Mouse (Mus musculus) liver, postnatal 0 days (tissue): Measurements from ENCODE around the gene Srsf7.

Source experiments
- CTCF ChIP-seq: sonication (generic); IDR thresholded peaks from 2 replicates; pipeline ENCODE4 v1.5.1; 2016; ENCODE audit warnings: antibody characterized with exemption, low read depth
- EP300 ChIP-seq: IDR thresholded peaks from 2 replicates; pipeline ENCODE4 v1.6.1; 2016; ENCODE audit warnings: antibody characterized with exemption, low read depth, mild to moderate bottlenecking

GRCm38 (mm10) chr17:80243116-80243515 lies 36.0 kb upstream of the Srsf7 start:
- TF ChIP-seq CTCF, result no peak
- TF ChIP-seq EP300, result no peak
